Mouse (Mus musculus) liver, adult 2 months (tissue): ENCODE measurements at regions not wholly inside any gene's neighbourhood (a gene's known extent, or its start where the extent isn't known, plus 50 kb on each side); places are given as distances from the start of the nearest gene placed in this dataset.

ENCODE experiments used
- CTCF ChIP-seq: fragments of 200-500 bp; IDR thresholded peaks from 2 replicates; pipeline ENCODE4 v1.5.1; 2011; ENCODE audit warnings: low read depth, low read length, control low read depth
- POLR2A ChIP-seq: fragments of 200-500 bp; IDR thresholded peaks from 2 replicates; pipeline ENCODE4 v1.6.1; 2011; ENCODE audit warnings: low read length, control low read depth; ENCODE audit not compliant: insufficient read depth; ENCODE audit errors: extremely low read depth

DNA sequence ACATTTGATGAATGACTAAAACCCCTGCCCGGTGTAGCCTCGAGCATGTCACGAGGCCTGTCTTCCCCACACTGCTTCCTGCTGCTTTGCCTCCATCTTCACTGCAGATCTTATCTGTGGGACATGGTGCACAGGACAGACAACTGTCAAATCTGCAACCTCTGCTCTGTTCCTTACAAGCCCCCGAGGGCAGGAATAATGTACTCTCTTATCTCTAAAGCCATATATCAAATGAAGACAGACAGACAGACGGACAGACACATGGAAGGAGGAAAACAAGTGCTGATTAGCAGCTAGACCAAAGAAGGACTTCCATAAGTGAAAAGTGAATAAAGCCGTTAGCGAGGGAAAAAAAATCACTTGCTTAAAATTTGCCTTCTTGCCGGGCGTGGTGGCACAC is 95.6 kb downstream of the Cyp26b1 start:
- TF ChIP-seq POLR2A (no peak), CTCF (no peak)
